Mouse (Mus musculus): ENCODE data around the gene Proser3. TPM values are rescaled to one million over a fixed set of nuclear protein-coding genes. Genes with fewer than 3 reads are reported as not detected.

Proser3 gene
- total and polyA plus RNA-seq, 2 experiments from 2014 or later: 2.5 to 7.1 TPM

- TF ChIP-seq EP300 (IDR thresholded peaks at IDR 0.05; ENCODE audit: low read depth) (no peak), CTCF (IDR thresholded peaks at IDR 0.05; ENCODE audit: low read depth) (no peak)
Observed at GRCm38 (mm10) chr7:30557901-30558514, 5.9 kb upstream of the Proser3 start.

GRCm38 (mm10) chr7:30556894-30557536 is 4.9 kb upstream of the Proser3 start:
- Histone ChIP-seq H3K9me3 (replicated peaks; ENCODE audit: control insufficient read depth, low read length) (no peaks in the 10 kb centered on the region), H3K36me3 (replicated peaks; ENCODE audit: control insufficient read depth, insufficient read depth, low read length) (peaks cover 33% of the 10 kb centered on the region), H3K27ac (ENCODE audit: low read depth) (no peak overlapping the region), H3K4me2 (ENCODE audit: low read depth, low read length) (no peak overlapping the region), H3K4me3 (ENCODE audit: low read depth, low read length) (no peak overlapping the region), H3K4me1 (ENCODE audit: control insufficient read depth, insufficient read depth) (peaks cover 16% of the 10 kb centered on the region), H3K27me3 (ENCODE audit: control insufficient read depth, insufficient read depth, low read length) (no peaks in the 10 kb centered on the region), H3K9ac (replicated peaks; ENCODE audit: low read depth, low read length) (no peak overlapping the region)
- ATAC-seq (ENCODE audit: insufficient read depth, low read depth): no peak
- DNase-seq (ENCODE audit: low spot score): no peak
- TF ChIP-seq EP300 (IDR thresholded peaks at IDR 0.05; ENCODE audit: low read depth) (no peak), CTCF (IDR thresholded peaks at IDR 0.05; ENCODE audit: low read depth) (no peak)
- WGBS: 93% methylated on average over 18 of the region's 18 CpGs

More at GRCm38 (mm10) chr7:30557901-30558514, 5.9 kb upstream of the Proser3 start:
- Histone ChIP-seq H3K27ac (ENCODE audit: low read depth) (peak overlapping the region; percentile 44), H3K4me1 (ENCODE audit: control insufficient read depth, insufficient read depth) (peaks cover 16% of the 10 kb centered on the region), H3K9ac (replicated peaks; ENCODE audit: low read depth, low read length) (peak overlapping the region; percentile 72), H3K4me3 (ENCODE audit: low read depth, low read length) (no peak overlapping the region), H3K9me3 (replicated peaks; ENCODE audit: control insufficient read depth, low read length) (no peaks in the 10 kb centered on the region), H3K4me2 (ENCODE audit: low read depth, low read length) (peak overlapping the region; percentile 89; the same call in 1 of the 2 replicates), H3K36me3 (replicated peaks; ENCODE audit: control insufficient read depth, insufficient read depth, low read length) (peaks cover 33% of the 10 kb centered on the region), H3K27me3 (ENCODE audit: control insufficient read depth, insufficient read depth, low read length) (no peaks in the 10 kb centered on the region)
- peak; percentile 18 for DNase-seq (ENCODE audit: low spot score)
- no peak for ATAC-seq (ENCODE audit: insufficient read depth, low read depth)
- WGBS: 79% methylated on average over 13 of the region's 13 CpGs

GRCm38 (mm10) chr7:30553810-30554584 is 1.9 kb upstream of the Proser3 start:
- WGBS: 79% methylated on average over 22 of the region's 22 CpGs
- peak overlapping the region; percentile 97 for H3K27ac ChIP-seq (ENCODE audit: low read depth)
- H3K9ac ChIP-seq (replicated peaks; ENCODE audit: low read depth, low read length): peak overlapping the region; percentile 79
- TF ChIP-seq CTCF (IDR thresholded peaks at IDR 0.05; ENCODE audit: low read depth) (no peak), EP300 (IDR thresholded peaks at IDR 0.05; ENCODE audit: low read depth) (0 out of 2 replicates have a peak, but pooled peaks have one; percentile 27)
- H3K4me2 ChIP-seq (ENCODE audit: low read depth, low read length): peak overlapping the region; percentile 79
- peaks cover 16% of the 10 kb centered on the region for H3K4me1 ChIP-seq (ENCODE audit: control insufficient read depth, insufficient read depth)
- DNase-seq (ENCODE audit: low spot score) (no peak), ATAC-seq (ENCODE audit: insufficient read depth, low read depth) (no peak)
- H3K27me3 ChIP-seq (ENCODE audit: control insufficient read depth, insufficient read depth, low read length): no peaks in the 10 kb centered on the region
- peak overlapping the region; percentile 80 for H3K4me3 ChIP-seq (ENCODE audit: low read depth, low read length)
- peaks cover 29% of the 10 kb centered on the region for H3K36me3 ChIP-seq (replicated peaks; ENCODE audit: control insufficient read depth, insufficient read depth, low read length)
- no peaks in the 10 kb centered on the region for H3K9me3 ChIP-seq (replicated peaks; ENCODE audit: control insufficient read depth, low read length)

- peak overlapping the region; percentile 80 for H3K4me3 ChIP-seq (ENCODE audit: low read depth, low read length)
- peak overlapping the region; percentile 97 for H3K27ac ChIP-seq (ENCODE audit: low read depth)
- no peaks in the 10 kb centered on the region for H3K9me3 ChIP-seq (replicated peaks; ENCODE audit: control insufficient read depth, low read length)
- H3K27me3 ChIP-seq (ENCODE audit: control insufficient read depth, insufficient read depth, low read length): no peaks in the 10 kb centered on the region
- DNase-seq (ENCODE audit: low spot score): peak; percentile 76
- ATAC-seq (ENCODE audit: insufficient read depth, low read depth): peak; percentile 64
- peaks cover 34% of the 10 kb centered on the region for H3K36me3 ChIP-seq (replicated peaks; ENCODE audit: control insufficient read depth, insufficient read depth, low read length)
- H3K4me2 ChIP-seq (ENCODE audit: low read depth, low read length): peak overlapping the region; percentile 79
- TF ChIP-seq EP300 (IDR thresholded peaks at IDR 0.05; ENCODE audit: low read depth): no peak
- H3K9ac ChIP-seq (replicated peaks; ENCODE audit: low read depth, low read length): peak overlapping the region; percentile 79
- 1% methylated on average over 23 of the region's 23 CpGs for WGBS
- H3K4me1 ChIP-seq (ENCODE audit: control insufficient read depth, insufficient read depth): peaks cover 7% of the 10 kb centered on the region
Observed at GRCm38 (mm10) chr7:30553021-30553589, 1.0 kb upstream of the Proser3 start.

- H3K4me3 ChIP-seq (ENCODE audit: low read depth, low read length): peak overlapping the region; percentile 80
- no peaks in the 10 kb centered on the region for H3K27me3 ChIP-seq (ENCODE audit: control insufficient read depth, insufficient read depth, low read length)
- no peaks in the 10 kb centered on the region for H3K9me3 ChIP-seq (replicated peaks; ENCODE audit: control insufficient read depth, low read length)
- H3K9ac ChIP-seq (replicated peaks; ENCODE audit: low read depth, low read length): peak overlapping the region; percentile 55
- ATAC-seq (ENCODE audit: insufficient read depth, low read depth): peak; percentile 53
- TF ChIP-seq EP300 (IDR thresholded peaks at IDR 0.05; ENCODE audit: low read depth) (no peak), CTCF (IDR thresholded peaks at IDR 0.05; ENCODE audit: low read depth) (peak; percentile 49)
- H3K27ac ChIP-seq (ENCODE audit: low read depth): peak overlapping the region; percentile 97
- H3K4me1 ChIP-seq (ENCODE audit: control insufficient read depth, insufficient read depth): 0 out of 2 replicates have a peak, but pooled peaks cover 5% of the 10 kb centered on the region
- DNase-seq (ENCODE audit: low spot score): peak; percentile 82
- whole genome bisulfite sequencing: under 1% methylated on average over 10 of the region's 10 CpGs
- H3K36me3 ChIP-seq (replicated peaks; ENCODE audit: control insufficient read depth, insufficient read depth, low read length): peaks cover 32% of the 10 kb centered on the region
- H3K4me2 ChIP-seq (ENCODE audit: low read depth, low read length): peak overlapping the region; percentile 79
Observed at GRCm38 (mm10) chr7:30551445-30552101, 526 bp downstream of the Proser3 start.

Data from heart, postnatal 0 days (tissue).